Mouse (Mus musculus): ENCODE measurements around the gene Psme2b.
"Not testable (repeated sequence)": the region's sequence is repeated elsewhere in the genome, so short reads cannot be mapped to it uniquely, and the experiment has no call there.

Psme2b gene

DNA sequence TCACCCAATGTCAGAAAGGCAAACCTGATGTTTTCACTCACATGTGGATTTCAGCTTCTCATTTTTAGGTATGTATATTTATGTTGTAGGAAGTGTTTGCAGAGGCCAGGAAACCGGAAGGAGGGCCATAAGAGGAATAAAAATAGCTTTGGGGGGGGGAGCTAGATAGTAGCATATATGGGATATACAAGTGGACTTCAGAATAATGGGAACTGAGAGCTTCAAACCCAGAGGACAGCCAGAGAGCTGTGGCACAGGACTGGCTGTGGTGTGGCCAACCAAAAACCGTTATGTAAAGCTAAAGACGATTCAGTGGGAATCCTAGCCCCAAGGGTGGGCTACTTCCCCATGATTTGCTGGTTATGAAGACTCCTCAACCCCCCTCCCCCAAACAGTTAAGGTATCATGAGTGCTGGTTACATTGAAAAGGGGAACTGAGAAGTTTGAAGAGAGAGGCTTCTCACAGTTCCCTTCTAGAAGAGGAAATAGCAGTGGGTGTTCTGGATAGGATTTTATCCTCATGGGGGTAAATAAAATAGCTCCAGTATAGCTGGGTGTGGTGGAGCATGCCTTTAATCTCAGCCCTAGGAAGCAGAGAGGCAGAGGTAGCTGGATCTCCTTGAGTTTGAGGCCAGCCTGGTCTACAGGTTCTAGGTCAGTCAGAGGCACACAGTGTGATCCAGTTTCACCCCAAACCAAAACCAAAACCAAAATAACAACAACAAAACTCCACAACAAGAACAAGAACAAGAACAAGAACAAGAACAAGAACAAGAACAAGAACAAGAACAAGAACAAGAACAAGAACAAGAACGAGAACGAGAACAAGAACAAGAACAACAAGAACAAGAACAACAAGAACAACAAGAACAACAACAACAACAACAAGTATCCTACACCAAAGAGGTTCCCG, 45.1 kb downstream of the Psme2b start:
- not testable (repeated sequence) for DNase-seq

DNA sequence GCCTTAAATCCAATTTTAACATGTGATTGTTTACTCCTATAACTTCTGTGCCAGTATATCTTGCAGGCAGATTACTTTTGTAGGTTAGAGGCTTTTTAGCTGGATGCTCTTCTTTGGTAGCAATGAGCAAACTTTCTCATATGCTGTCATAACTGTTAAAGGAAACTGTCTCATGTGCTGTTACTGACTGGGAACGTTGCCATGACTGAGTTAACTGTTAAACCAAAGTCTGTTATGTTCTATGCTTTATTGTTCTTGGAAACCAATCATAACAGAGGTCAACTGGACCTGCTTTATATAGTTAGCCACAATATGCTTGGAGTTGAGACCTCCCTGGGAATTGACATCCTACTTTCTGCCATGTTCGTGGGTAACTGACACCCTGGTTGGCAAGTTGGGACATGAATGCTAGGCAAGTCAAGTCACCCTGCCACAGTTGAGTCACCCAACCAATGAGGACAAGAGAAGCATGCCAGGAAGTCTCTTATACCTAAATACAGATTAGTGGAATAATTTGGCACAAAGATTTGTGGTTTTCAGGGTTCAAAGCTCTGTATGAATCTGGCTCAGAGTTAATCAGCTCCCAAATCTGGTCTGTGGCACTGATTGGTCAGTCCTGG, 47.1 kb downstream of the Psme2b start:
- DNase-seq = peak in 1 of 2 experiments; percentile 68
